Comparison of ENCODE assay signal across 23 mouse cellular contexts in the genomic region with DNA sequence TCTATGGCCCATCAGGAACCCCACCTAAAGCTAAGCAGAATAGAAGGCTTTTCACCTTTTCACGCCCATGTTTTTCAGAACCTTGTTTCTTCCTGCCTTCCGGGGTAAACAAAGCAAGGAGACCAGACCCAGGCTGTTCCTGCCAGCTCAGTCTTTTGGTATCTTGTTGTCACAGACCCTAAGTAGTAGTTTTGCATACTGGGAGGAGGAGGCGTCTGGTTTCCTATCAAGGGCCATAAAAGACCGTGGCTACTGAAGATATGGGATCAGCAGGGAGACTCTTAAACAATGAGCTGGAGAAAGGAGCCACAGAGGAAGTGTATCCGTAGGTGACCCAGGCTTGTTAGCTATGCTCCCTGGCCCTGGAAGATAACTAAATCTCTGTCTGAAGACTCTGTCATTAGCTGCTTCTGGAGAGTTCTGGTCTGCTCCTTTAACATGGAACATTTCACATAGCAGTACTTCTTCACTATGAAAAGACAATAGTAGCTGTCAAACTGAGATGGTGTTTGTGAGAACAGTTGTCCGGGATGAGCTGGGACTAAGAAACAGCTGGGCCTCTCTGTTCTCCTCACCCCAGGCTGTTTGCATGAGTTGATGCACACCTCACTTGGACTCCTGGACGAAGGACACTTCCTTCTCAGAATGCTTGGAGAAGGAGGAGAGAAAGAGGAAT.
A peak's percentile ranks its signal among the peaks of the same experiment; 100 is the strongest.
DNase-seq lines count a peak whose midpoint lies in the region; ATAC-seq and TF ChIP-seq lines count a peak whose summit lies in the region.
"Had no signal": no experiment of that assay in that cellular context is flagged by ENCODE, and none has a peak within 500 bp of the region (broad histone marks: within the 10 kb centered on the region; RNA-seq: fewer than 3 reads in every experiment).

No protein-coding gene starts in this region.

- WGBS in forebrain, embryonic 11.5 days: 57% methylated on average over 7 of the region's 7 CpGs
- WGBS in forebrain, embryonic 16.5 days: 61% methylated on average over 7 of the region's 7 CpGs
- 37% methylated on average over 7 of the region's 7 CpGs for WGBS in lung, embryonic 14.5 days
- 51% methylated on average over 7 of the region's 7 CpGs for WGBS in lung, adult 2 months
- WGBS in midbrain, postnatal 0 days: 54% methylated on average over 7 of the region's 7 CpGs

- no peak overlapping the region for H3K9ac ChIP-seq in forebrain, embryonic 11.5 days (ENCODE audit: low read length)
- no peak overlapping the region for H3K9ac ChIP-seq in forebrain, embryonic 16.5 days (replicated peaks; ENCODE audit: low read depth, low read length)
- H3K9ac ChIP-seq in lung, embryonic 14.5 days: no peak overlapping the region
- no peak overlapping the region for H3K9ac ChIP-seq in midbrain, postnatal 0 days (replicated peaks; ENCODE audit: low read length, poor library complexity, severe bottlenecking)
- H3K9ac ChIP-seq: embryonic facial prominence, embryonic 12.5 days; forebrain, embryonic 12.5 days; forebrain, postnatal 0 days; hindbrain, embryonic 12.5 days had no signal

- no peak overlapping the region for H3K4me2 ChIP-seq in forebrain, embryonic 11.5 days (ENCODE audit: low read depth, low read length, severe bottlenecking)
- no peak overlapping the region for H3K4me2 ChIP-seq in forebrain, embryonic 16.5 days (ENCODE audit: low read length)
- no peak overlapping the region for H3K4me2 ChIP-seq in lung, embryonic 14.5 days
- no peak overlapping the region for H3K4me2 ChIP-seq in midbrain, postnatal 0 days (ENCODE audit: low read depth, low read length, poor library complexity, severe bottlenecking)
- H3K4me2 ChIP-seq: embryonic facial prominence, embryonic 12.5 days; forebrain, embryonic 12.5 days; hindbrain, embryonic 12.5 days had no signal

- no peaks in the 10 kb centered on the region for H3K27me3 ChIP-seq in forebrain, embryonic 11.5 days (ENCODE audit: control insufficient read depth, insufficient read depth, low read length)
- no peaks in the 10 kb centered on the region for H3K27me3 ChIP-seq in forebrain, embryonic 16.5 days (replicated peaks; ENCODE audit: control insufficient read depth, insufficient read depth, low read length)
- H3K27me3 ChIP-seq in lung, embryonic 14.5 days (ENCODE audit: insufficient read depth, low read length): no peaks in the 10 kb centered on the region
- H3K27me3 ChIP-seq in midbrain, postnatal 0 days (ENCODE audit: insufficient read depth, low read length): no peaks in the 10 kb centered on the region
- H3K27me3 ChIP-seq: embryonic facial prominence, embryonic 12.5 days; forebrain, embryonic 12.5 days; hindbrain, embryonic 12.5 days had no signal

- peak; percentile 23 for DNase-seq in forebrain, embryonic 11.5 days (ENCODE audit: low spot score)
- DNase-seq in lung, embryonic 14.5 days: peak; percentile 62
- DNase-seq in lung, postnatal 14 days: no peak
- DNase-seq in lung, postnatal 10 days: peak; percentile 10
- DNase-seq in lung, adult 2 months: no peak
- no peak for DNase-seq in B cell, adult 2 months
- no peak for DNase-seq in midbrain, postnatal 0 days (ENCODE audit: low spot score)
- DNase-seq: adrenal gland, postnatal 14 days; cerebellum, adult 11-12 months; cerebellum, adult 9-10 months; cerebellum, postnatal 25 days; forebrain, postnatal 0 days; gastrocnemius, postnatal 14 days; heart, postnatal 4 days had no signal

- no peak overlapping the region for H3K4me3 ChIP-seq in forebrain, embryonic 11.5 days (ENCODE audit: low read depth, low read length)
- H3K4me3 ChIP-seq in forebrain, embryonic 16.5 days (replicated peaks; ENCODE audit: low read length): no peak overlapping the region
- H3K4me3 ChIP-seq in lung, embryonic 14.5 days (ENCODE audit: low read depth, low read length): no peak overlapping the region
- no peak overlapping the region for H3K4me3 ChIP-seq in lung, adult 2 months (replicated peaks; ENCODE audit: extremely low read depth, low read depth, low read length)
- no peak overlapping the region for H3K4me3 ChIP-seq in midbrain, postnatal 0 days (ENCODE audit: low read depth, low read length)
- H3K4me3 ChIP-seq: embryonic facial prominence, embryonic 12.5 days; forebrain, embryonic 12.5 days; heart, embryonic 10.5 days; hindbrain, embryonic 12.5 days had no signal

- TF ChIP-seq CTCF in lung, embryonic 14.5 days (IDR thresholded peaks at IDR 0.05; ENCODE audit: low read depth): no peak
- TF ChIP-seq CTCF in lung, adult 2 months (IDR thresholded peaks at IDR 0.05; ENCODE audit: insufficient read depth, low read length): no peak
- no peak for TF ChIP-seq CTCF in midbrain, postnatal 0 days (IDR thresholded peaks at IDR 0.05)

- H3K27ac ChIP-seq in forebrain, embryonic 11.5 days (ENCODE audit: low read depth, low read length): no peak overlapping the region
- H3K27ac ChIP-seq in forebrain, embryonic 16.5 days (ENCODE audit: low read length): no peak overlapping the region
- no peak overlapping the region for H3K27ac ChIP-seq in lung, embryonic 14.5 days (ENCODE audit: low read depth)
- H3K27ac ChIP-seq in midbrain, postnatal 0 days (ENCODE audit: low read depth, low read length): no peak overlapping the region
- H3K27ac ChIP-seq: embryonic facial prominence, embryonic 12.5 days; forebrain, embryonic 12.5 days; heart, embryonic 10.5 days; hindbrain, embryonic 12.5 days had no signal

- no peaks in the 10 kb centered on the region for H3K9me3 ChIP-seq in forebrain, embryonic 11.5 days (ENCODE audit: control insufficient read depth, low read length)
- no peaks in the 10 kb centered on the region for H3K9me3 ChIP-seq in forebrain, embryonic 16.5 days (ENCODE audit: control insufficient read depth, low read length)
- H3K9me3 ChIP-seq in lung, embryonic 14.5 days (ENCODE audit: low read depth, low read length): no peaks in the 10 kb centered on the region
- no peaks in the 10 kb centered on the region for H3K9me3 ChIP-seq in midbrain, postnatal 0 days (ENCODE audit: low read length)
- H3K9me3 ChIP-seq: embryonic facial prominence, embryonic 12.5 days; forebrain, embryonic 12.5 days; G1E; heart, embryonic 10.5 days; hindbrain, embryonic 12.5 days had no signal

- H3K36me3 ChIP-seq in forebrain, embryonic 11.5 days (ENCODE audit: control insufficient read depth, insufficient read depth, low read length): no peaks in the 10 kb centered on the region
- H3K36me3 ChIP-seq in forebrain, embryonic 16.5 days (ENCODE audit: control insufficient read depth, insufficient read depth): no peaks in the 10 kb centered on the region
- no peaks in the 10 kb centered on the region for H3K36me3 ChIP-seq in lung, embryonic 14.5 days (ENCODE audit: insufficient read depth)
- H3K36me3 ChIP-seq in midbrain, postnatal 0 days (ENCODE audit: insufficient read depth, low read length): no peaks in the 10 kb centered on the region
- H3K36me3 ChIP-seq: embryonic facial prominence, embryonic 12.5 days; forebrain, embryonic 12.5 days; G1E; heart, embryonic 10.5 days; hindbrain, embryonic 12.5 days had no signal

- no peak for TF ChIP-seq POLR2A in lung, adult 2 months (IDR thresholded peaks at IDR 0.05; ENCODE audit: borderline replicate concordance, extremely low read depth, low read depth, low read length)

- no peak for ATAC-seq in forebrain, embryonic 11.5 days (replicated peaks; ENCODE audit: low FRiP score)
- ATAC-seq in forebrain, embryonic 16.5 days: no peak
- ATAC-seq in lung, embryonic 14.5 days (ENCODE audit: insufficient read depth): peak; percentile 21; the same call in 1 of the 2 replicates
- ATAC-seq in midbrain, postnatal 0 days (ENCODE audit: low FRiP score): no peak
- ATAC-seq: activated CD4-positive, CD25-positive, alpha-beta regulatory T cell, adult 4 months; forebrain, postnatal 0 days; hindbrain, embryonic 16.5 days; inflammation-experienced regulatory T-cells, adult 6 months had no signal

- no peaks in the 10 kb centered on the region for H3K4me1 ChIP-seq in forebrain, embryonic 11.5 days (replicated peaks; ENCODE audit: control insufficient read depth, insufficient read depth, low read length)
- H3K4me1 ChIP-seq in forebrain, embryonic 16.5 days (replicated peaks; ENCODE audit: control insufficient read depth, insufficient read depth, low read length): no peaks in the 10 kb centered on the region
- H3K4me1 ChIP-seq in lung, embryonic 14.5 days (ENCODE audit: insufficient read depth): no peaks in the 10 kb centered on the region
- H3K4me1 ChIP-seq in lung, adult 2 months (ENCODE audit: control insufficient read depth, insufficient read depth, low read length): no peaks in the 10 kb centered on the region; the same call in 1 of the 2 replicates
- no peaks in the 10 kb centered on the region for H3K4me1 ChIP-seq in midbrain, postnatal 0 days (ENCODE audit: insufficient read depth, low read length)
- H3K4me1 ChIP-seq: embryonic facial prominence, embryonic 12.5 days; forebrain, embryonic 12.5 days; hindbrain, embryonic 12.5 days had no signal

Comparison
In these comparisons a context has a peak if more than half of its experiments do, and no peak if none do; other contexts are left out.
1. DNase-seq: peak in forebrain, embryonic 11.5 days (single experiment), lung, embryonic 14.5 days (single experiment) and lung, postnatal 10 days (single experiment); none in lung, postnatal 14 days (single experiment), lung, adult 2 months (single experiment), B cell, adult 2 months (0 of 2) and midbrain, postnatal 0 days (single experiment).